Mouse (Mus musculus) T-helper 17 cell (primary cell): ENCODE measurements at regions not wholly inside any gene's neighbourhood (a gene's known extent, or its start where the extent isn't known, plus 50 kb on each side); places are given as distances from the start of the nearest gene placed in this dataset.

Experiments used
- in situ Hi-C, 2 experiments: fragments of 300-600 bp; cut with MboI, MseI; formaldehyde crosslinking; loops; 1 replicate in 1 of 2; 2 replicates in 1 of 2; pipeline ENCODE4 v1.15.1; 2025; ENCODE audit warnings: high pct_unique_total_duplicates in 2 of 2

DNA sequence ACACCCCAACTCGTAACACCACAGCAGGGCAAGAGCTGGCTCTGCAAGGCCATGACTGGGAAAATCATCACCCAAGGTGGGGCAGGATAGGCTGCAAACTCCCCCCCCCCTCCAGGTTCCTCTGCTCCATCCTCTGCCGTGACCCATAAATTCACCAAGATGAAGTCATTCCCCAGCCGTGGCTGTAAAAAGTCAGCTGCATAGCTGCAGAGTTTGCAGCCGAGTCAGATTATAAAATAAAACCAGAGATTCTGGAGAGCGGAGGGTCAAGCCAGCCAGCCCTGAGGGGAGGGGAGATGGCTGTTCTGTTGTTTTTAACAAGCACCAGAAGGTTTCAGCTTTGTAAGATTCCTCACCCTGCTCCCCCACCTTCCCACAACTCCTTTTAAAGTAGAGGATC lies 416.7 kb upstream of the Zmiz1 start:
- in situ Hi-C loops, result no loop called here

DNA sequence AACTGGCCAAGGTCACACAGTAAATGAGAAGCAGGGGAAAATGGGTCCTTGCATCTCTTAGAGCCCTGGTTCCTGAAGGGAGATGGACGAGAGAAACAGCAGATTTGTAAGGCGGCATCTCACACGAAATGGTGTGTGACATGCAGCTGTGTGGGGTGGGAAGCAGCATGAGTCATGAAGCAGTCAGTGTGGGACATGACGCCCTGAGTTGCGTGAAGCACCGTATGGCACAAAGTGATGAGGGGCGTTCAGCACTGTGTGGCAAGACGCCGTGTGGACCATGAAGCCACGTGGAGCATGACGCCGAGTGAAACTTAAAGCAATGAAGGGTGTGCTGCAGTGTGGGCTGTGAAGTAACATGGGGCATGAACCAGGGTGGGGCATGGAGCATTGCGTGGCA lies 414.9 kb upstream of the Zmiz1 start:
- in situ Hi-C loops, result no loop called here

DNA sequence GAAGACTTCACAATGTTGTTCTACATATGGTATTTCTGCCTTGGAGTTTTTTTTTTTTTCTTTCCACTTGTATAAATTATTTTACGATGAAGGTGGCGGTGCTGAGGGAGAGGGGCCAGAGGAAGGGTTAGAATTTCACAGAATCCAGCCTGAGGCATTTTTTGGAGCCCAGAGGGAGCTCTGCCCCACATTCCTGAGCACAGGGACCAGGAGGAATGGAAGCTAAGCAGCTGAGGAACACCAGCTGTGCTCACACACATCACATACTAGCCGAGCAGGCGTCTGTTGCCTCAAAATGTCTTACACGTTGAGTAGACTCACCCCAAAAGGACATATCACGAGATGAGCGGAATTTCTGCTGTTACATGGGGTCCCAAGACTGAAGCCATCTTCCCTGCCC lies 414.1 kb upstream of the Zmiz1 start:
- in situ Hi-C loops, result no loop called here

DNA sequence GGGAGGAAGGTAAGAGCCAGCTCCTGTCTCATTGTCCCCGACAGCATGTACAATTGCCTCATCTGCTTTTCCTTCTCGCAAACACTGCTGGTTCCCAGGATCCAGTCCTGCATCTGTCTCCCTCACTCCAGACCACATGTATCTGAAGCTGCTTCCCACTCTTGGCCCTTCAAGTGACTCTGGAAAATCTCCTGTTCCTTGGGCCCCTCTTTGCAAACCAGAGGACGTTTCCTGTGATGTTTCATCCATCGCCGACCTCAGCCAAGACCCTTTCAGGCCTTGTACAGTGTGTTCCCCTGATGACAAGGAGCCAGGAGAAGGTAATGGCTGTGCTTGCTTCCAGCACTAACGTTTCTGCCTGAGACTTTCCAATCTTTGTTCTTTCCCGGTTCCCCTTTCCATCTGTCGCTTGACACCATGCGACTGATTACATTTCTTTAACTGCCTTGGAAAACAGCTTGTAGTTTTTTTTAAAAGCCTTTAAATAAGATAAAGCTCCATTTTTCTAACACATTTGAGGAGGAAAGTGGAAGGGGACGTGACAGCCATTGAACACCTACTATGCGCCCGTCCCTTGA lies 408.2 kb upstream of the Zmiz1 start:
- in situ Hi-C loops, result no loop called here

DNA sequence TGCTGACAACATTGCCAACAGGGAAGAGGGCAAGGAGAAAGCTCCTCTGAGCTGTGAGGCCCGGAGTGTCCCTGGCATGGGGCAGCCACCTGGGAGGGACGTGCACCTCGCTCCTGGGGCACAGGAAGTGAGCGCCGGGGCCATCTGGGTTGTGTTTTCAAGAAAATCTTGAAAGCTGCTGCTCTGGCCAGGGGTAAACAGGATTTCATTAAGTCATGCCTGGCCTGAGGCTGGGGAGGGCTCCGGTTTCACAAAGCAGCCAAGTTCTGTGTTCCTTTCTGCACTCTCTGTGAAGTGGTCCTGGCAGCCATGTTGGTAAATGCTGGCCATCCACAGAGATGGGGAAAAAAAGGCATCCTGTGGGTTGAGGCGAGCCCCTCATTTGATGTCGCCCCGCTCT lies 406.8 kb upstream of the Zmiz1 start:
- in situ Hi-C loops, result no loop called here

DNA sequence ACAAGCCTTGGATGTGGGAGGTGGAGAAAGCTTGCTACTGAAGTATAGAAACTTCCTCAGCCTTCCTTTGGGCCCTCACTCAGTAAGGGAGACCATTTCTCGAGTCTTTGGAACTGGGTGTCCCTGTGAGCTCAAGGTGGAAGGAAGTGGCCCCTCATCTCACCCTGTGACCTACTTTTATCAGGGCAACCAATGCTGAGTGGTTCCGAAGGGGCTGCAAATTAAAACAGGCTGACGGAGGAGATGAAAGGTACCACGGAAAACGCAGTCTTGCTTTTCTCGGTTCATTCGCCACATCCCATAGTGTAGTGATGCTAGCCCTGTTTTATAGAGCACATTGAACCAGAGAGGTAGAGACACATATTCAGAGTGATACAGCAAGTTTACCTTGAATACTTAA lies 399.6 kb upstream of the Zmiz1 start:
- in situ Hi-C loops, result no loop called here

DNA sequence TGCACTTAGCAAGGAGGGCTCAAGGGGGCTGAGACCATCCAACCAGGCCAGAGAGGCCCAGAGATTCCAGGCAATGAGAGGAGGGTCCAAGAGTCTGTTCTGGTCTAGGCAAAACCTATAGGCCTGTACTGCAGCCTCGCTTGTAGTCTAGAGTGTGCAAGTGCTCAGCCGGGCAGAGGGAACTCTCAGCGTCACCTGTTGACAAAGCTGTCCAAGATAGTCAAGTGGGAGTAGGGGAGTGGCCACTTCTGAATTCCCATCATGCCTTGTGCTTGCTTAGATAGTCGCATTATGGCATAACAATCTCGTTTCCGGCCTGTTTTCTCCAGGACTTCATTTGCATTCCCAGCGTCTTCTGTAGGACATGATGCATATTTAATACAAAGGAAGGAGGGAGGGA lies 398.7 kb upstream of the Zmiz1 start:
- in situ Hi-C loops, result no loop called here

DNA sequence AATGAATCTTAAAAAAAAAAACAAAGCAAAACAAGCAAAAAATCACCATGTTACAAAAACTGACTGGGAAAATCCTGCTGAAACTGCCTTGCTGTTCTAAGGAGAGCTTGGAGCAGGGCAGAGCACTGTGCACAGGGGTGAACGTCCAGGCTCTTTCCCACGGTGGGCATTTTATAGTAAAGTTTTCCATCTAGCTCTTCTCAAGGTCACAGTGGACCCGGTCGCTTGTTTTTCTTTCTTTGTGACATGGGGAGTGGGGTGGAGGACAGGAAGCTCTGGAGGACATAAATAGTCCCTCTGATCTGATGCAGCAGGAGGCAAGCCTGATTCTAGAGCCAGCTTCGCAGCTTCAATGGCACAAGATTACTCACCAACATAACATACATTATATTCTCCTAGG lies 395.9 kb upstream of the Zmiz1 start:
- in situ Hi-C loops, result no loop called here

DNA sequence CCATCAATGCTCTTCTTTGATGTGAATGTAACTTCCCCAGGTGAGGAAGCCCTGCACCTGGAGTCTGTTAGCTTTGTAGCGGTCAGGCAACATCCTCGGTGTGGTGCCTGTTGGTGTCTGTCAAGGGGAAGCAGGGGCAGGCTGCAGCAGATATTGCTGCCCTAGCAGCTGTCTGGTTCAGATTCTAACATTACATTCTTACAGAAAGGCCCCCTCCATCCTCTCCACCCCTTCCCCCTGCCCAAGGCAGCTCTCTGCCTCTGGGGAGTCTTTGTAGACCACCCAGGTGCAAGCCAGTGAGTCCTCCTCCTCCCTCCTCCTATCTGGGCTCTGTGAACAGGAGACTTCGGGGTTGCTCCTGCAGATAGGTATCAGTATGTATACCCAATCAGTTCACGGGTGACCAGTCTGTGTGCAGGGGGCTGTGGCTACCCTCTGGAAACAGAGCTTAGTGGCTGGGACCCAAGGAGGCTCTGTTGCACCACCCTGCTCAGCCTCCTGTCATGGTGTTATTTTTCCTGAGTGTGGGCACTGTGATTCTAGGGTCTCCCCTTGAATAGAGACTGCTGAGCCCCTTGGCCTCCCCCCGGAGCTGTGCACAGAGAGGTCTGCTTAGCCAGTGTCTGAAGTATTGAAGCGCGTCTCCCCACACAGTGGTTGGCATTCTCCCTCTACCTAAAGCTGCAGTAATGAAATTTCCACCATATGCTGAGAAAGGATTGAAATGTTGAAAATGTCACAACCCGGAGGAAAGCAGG lies 394.6 kb upstream of the Zmiz1 start:
- in situ Hi-C loops, result no loop called here

DNA sequence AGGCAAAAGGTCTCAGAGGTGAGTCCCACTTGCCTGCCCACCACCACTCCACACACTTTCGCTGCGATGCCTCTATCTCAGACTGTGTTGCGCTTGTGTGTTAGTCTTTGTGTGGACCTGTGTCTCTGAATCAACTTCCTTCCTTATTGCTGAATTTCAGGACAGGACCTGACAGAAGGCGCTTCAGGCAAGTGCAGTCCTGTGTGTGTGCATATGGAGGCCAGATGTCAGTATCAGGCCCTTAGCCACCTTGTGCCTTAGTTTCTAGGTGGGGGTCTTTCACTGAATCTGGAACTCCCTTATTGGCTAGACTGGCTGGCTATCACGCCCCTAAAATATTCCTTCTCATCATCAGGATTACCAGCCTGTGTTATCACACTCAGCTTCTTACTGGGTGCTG lies 391.6 kb upstream of the Zmiz1 start:
- in situ Hi-C loops, result no loop called here

DNA sequence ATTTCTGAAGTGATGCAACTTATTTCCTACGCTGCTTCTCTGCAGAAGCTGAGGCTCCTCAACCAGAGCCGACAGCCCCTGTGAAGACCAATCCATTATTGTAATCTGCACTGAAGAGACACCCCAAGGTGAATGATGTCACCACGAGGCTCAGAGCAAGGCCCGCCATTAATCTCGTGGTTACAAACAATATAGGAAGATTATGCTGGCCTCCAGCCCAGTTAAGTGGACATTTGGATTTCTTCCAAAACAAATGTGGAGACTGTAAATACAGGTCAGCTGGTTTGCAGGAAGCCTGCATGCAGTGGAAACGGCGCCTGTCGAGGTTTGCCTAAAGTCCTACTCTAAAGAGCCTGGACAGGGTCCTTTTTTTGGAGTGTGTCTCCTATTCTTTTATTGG lies 390.6 kb upstream of the Zmiz1 start:
- in situ Hi-C loops, result no loop called here

DNA sequence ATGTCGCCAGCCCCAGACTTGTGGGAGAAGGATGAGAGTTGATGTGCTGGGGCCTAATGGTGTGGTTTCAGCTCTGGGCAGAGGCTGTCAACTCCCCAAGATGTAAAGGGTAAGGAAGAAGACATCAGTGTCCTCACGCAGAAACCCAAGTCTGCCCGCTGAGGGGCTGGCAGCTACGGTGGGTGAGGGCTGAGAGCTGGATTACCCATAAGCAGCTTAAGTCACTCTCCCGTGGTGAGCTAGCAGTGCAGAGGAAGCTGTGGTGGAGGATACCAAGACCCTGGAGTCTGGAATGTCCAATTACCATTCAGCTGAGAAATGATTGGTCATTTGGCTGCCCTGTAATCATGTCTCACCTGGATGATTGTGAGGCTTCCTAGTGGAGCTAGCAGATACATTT lies 385.8 kb upstream of the Zmiz1 start:
- in situ Hi-C loops, result no loop called here

DNA sequence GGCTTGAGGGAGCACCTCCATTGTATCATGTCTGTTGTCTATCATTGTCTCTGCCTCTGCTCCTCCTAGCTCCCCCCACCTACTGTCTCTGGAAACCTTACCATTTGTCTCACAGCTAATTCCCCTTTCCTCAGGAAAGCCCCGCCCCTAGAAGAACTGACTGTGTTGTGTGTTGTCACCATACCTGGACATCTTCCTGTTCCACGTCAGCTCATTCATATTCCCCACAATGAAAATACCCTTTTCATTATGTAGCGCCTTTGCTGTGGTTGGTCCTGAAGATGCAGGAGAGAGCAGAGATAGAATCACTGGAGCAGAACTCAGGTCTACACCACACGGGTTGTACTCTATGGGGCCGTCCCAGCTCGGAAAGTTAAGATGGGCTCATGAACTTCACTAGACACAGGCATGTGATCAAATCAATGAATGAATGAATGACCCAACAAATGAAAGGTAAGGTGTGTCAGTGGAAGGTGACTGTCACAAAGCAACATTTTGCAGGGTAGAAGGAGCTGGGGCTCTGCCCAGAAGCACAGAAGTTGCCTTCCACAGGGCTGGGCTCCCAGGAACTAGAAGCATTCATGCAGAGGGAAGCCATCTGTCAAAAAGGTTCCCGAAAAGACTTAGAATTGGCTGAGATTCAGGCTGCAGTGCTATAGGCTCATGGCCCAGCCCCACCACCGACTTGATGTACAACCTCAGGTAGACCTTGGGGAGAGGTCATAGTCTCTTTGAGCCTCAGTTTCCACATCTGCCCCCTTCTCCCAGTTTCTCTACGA lies 384.8 kb upstream of the Zmiz1 start:
- in situ Hi-C loops, result no loop called here

DNA sequence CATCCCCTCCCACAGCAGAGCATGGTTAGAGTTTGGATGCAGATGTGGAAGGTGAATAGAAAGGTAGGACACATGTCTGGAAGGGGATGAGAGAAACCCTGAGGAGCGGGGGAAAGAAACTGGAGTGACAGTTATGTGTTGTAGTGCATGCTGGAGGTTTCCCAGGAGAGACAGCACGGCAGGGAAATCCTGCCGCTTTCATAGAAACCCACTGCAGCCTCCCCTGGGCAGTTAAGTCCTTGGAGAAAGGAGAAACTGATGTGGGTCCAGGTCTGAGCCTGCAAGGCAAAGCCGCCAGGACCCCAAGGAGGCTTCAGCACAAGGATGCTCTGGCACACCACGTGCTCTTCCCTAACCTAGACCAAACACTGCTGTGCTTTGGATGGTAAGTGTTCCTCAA lies 384.1 kb upstream of the Zmiz1 start:
- in situ Hi-C loops, result loop anchor here in 1 of 2 experiments (5.0 kb wide), 1 partner anchor 92 kb away; no protein-coding TSS in a partner anchor

DNA sequence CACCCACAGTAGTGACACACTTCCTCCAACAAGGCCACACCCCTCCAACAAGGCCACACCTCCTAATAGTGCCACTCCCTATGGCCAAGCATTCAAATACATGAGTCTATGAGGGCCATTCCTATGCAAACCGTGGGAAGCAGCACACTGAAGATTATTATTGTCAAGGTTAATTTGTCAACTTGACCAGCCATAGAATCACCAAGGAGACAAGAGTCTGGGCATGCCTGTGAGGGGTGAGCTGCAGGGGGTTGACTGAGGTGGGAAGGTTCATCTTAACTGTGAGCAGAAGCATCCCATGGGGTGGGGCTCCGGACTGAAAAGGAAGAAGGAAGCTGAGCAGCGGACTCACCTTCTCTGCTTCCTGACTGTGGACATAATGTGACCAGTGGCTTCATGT lies 378.6 kb upstream of the Zmiz1 start:
- in situ Hi-C loops, result no loop called here

DNA sequence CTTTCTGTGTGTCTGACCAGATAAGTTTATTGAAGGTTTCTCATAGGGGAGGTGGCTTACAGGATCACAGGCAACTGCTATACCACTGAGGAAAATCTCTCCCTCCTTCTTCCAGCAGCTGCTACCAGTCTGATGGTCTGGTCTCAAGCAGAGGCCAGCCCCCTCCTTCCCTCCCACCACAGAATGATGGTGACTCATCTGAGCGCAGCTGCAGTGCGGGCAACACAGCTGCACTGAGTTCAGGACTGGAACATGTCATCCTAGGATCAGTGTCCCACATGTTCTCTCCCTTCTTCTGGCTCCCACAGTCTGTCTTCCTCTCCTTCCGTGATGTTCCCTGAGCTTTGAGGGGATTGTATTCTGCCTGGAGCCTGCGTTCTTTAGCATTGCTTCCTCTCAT lies 375.1 kb upstream of the Zmiz1 start:
- in situ Hi-C loops, result no loop called here

DNA sequence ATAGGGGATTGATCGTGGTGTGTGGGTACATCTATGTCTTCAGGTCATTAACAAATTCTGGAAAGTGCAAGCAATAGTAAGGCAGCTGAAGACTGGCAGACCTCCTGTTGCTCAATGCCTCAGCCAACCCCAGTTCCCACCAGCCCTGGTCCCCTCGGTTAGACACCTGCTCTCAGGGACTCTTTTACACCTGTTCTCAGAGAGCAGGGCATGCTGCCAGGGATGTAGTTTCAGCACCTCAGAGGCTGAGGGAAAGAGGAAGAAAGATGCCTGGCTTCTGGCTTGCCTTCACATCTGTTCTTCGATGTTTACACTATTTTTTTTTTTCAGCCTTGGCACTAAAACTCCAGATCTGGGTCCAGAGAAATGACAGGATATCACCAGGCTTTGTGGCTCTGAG lies 362.2 kb upstream of the Zmiz1 start:
- in situ Hi-C loops, result no loop called here

DNA sequence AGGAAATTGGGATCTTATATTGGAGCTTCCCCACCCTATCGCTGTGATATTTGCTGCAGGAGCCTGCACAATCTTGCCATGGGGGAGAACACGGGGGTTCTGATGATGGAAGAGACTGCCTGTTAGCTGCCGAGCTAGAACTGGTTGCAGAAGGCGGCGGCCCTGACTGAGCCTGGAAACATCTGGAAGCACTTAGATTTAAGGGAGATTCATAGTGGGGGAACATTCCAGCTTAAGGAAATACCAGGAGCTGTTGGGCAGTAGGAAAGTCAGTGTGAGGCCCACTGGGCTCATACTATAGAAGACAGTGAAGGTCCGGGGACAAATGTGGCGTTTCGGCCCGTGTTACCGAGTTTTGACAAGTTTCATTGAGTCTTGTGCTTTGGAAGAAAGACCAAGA lies 353.6 kb upstream of the Zmiz1 start:
- in situ Hi-C loops, result no loop called here

DNA sequence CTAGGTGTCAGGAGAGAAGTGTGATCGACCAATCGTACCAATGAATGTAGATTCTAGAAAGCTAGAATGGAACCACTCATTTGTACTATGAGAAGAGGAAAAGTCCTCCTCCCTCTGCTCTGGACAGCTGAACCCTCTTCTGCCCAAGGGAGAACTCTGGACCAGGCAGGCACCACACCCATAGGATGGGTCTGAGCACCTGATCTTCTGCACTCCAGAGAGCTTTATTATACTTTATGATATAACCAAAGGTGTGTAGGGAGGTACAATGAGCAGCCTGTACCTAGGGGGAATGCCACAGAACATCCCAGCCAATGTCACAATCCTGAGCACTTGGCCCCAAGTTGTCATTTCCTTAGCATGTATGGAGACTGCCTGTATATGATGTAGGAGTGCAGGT lies 352.5 kb upstream of the Zmiz1 start:
- in situ Hi-C loops, result no loop called here

DNA sequence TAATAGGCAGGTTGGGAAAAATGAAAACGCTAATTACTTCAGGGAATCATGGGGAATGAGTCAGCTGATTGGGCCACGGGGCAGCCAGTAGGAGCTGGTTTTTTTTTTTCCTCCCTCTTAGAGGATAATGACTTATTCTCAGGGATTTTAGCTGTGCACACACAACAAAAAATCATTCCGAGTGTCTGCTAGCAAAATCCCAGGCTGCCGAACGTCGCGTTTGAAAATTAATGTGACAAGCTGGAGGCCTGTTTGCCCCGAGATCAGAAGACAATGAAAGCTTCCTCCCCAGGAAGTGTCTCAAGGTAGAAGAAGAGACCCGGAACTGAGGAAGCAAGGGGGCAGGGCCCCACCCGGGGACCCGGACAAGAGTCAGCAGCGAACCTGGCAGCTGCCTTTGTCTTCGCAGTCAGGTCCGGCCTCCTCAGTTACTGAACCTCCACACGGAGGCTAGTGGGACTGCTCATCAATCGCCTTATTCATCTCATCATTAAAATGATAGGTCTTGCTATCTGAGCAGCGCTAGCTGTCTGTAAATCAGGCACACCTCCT lies 350.8 kb upstream of the Zmiz1 start:
- in situ Hi-C loops, result no loop called here

DNA sequence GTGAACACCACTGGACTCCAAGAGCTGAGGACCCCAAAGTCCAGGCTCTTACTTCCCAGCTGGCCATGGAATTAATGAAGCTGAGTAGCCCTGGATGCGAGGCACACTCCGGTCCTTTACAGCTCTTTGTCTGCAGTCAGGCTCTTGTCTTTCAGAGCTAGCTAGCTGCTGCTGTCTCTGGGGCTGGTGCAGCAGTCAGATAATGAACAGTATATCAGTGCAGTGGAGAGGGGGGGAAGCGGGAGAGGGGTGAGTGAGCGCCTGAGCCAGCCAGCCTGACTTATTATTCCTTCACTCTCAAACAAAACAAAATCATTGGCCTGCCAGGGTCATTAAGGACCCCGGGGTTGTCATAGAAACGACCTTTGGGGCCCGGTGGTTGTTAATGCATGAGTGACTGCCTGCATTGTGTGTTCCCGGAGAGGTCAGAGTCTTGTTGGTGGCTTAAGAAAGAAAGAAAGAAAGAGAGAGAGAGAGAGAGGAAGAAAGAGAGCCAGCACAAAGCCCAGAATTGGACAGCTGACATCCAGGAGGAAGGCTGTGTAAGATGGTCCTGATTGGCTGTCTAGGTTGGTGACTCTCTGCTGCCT lies 350.2 kb upstream of the Zmiz1 start:
- in situ Hi-C loops, result no loop called here

DNA sequence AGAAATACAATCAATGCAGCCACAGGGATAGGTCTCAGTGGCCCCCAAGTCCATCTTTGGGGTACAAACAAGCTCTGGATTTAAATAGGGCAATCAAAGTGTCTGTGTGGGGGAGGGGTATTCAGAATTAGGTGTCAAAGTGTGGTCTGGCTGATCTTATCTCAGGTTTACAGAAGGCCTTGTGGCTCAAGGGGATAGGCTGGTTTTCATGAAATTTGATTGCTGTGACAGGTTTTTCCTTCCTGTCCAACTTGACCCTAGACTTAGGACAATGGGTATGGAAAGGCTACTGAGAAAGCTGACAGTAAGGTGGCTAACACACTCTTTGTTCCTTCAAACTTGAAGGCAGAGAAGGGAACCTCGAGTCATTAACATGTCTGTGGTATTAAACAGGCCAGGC lies 349.3 kb upstream of the Zmiz1 start:
- in situ Hi-C loops, result no loop called here
